Mouse (Mus musculus): ENCODE results near the gene Mrpl47. TPM values are rescaled to one million over a fixed set of nuclear protein-coding genes. Genes with fewer than 3 reads are reported as not detected.
A peak's percentile ranks its signal among the peaks of the same experiment; 100 is the strongest.
"Not testable (repeated sequence)": the region's sequence is repeated elsewhere in the genome, so short reads cannot be mapped to it uniquely, and the experiment has no call there.

The Mrpl47 gene
- polyA plus RNA-seq, 1 experiment, result 3.0 TPM

- 98% methylated on average over 3 of the region's 3 CpGs for WGBS
- DNase-seq, result no peak
- no peak overlapping the region for H3K4me3 ChIP-seq (ENCODE audit: control insufficient read depth, insufficient read depth, low read length)
- H3K27ac ChIP-seq (ENCODE audit: control insufficient read depth, insufficient read depth, low read length), result no peak overlapping the region
- H3K36me3 ChIP-seq (ENCODE audit: control insufficient read depth, insufficient read depth, low read length), result peaks cover 54% of the 10 kb centered on the region
- no peaks in the 10 kb centered on the region for H3K4me1 ChIP-seq (replicated peaks; ENCODE audit: control insufficient read depth, insufficient read depth, low read length)
- no peak for TF ChIP-seq POLR2A (IDR thresholded peaks at IDR 0.05; ENCODE audit: control insufficient read depth, extremely low read depth, insufficient read depth, low read length, poor library complexity)
- TF ChIP-seq CTCF (IDR thresholded peaks at IDR 0.05; ENCODE audit: borderline replicate concordance, control insufficient read depth, extremely low read depth, insufficient read depth, low read length, poor library complexity), result no peak
- H3K27me3 ChIP-seq (ENCODE audit: control insufficient read depth, insufficient read depth, low read length), result no peaks in the 10 kb centered on the region
These were observed 23.7 kb downstream of the Mrpl47 start for GRCm38 (mm10) chr3:32713711-32714110.

- Histone ChIP-seq H3K27ac (ENCODE audit: control insufficient read depth, insufficient read depth, low read length) (no peak overlapping the region), H3K27me3 (ENCODE audit: control insufficient read depth, insufficient read depth, low read length) (no peaks in the 10 kb centered on the region), H3K36me3 (ENCODE audit: control insufficient read depth, insufficient read depth, low read length) (peaks cover 16% of the 10 kb centered on the region), H3K4me3 (ENCODE audit: control insufficient read depth, insufficient read depth, low read length) (peak overlapping the region; percentile 79), H3K4me1 (replicated peaks; ENCODE audit: control insufficient read depth, insufficient read depth, low read length) (no peaks in the 10 kb centered on the region)
- 8% methylated on average over 9 of the region's 9 CpGs for WGBS
- TF ChIP-seq POLR2A (IDR thresholded peaks at IDR 0.05; ENCODE audit: control insufficient read depth, extremely low read depth, insufficient read depth, low read length, poor library complexity) (no peak), CTCF (IDR thresholded peaks at IDR 0.05; ENCODE audit: borderline replicate concordance, control insufficient read depth, extremely low read depth, insufficient read depth, low read length, poor library complexity) (no peak)
- no peak for DNase-seq
These were observed 28.0 kb downstream of the Mrpl47 start for GRCm38 (mm10) chr3:32709388-32709787.

- peak; percentile 62; the same call in 1 of the 2 replicates for TF ChIP-seq POLR2A (IDR thresholded peaks at IDR 0.05; ENCODE audit: control insufficient read depth, extremely low read depth, insufficient read depth, low read length, poor library complexity)
- TF ChIP-seq CTCF (IDR thresholded peaks at IDR 0.05; ENCODE audit: borderline replicate concordance, control insufficient read depth, extremely low read depth, insufficient read depth, low read length, poor library complexity), result 0 out of 2 replicates have a peak, but pooled peaks have one; percentile 41
- Histone ChIP-seq H3K27ac (ENCODE audit: control insufficient read depth, insufficient read depth, low read length) (no peak overlapping the region), H3K4me1 (replicated peaks; ENCODE audit: control insufficient read depth, insufficient read depth, low read length) (no peaks in the 10 kb centered on the region), H3K4me3 (ENCODE audit: control insufficient read depth, insufficient read depth, low read length) (peak overlapping the region; percentile 79), H3K36me3 (ENCODE audit: control insufficient read depth, insufficient read depth, low read length) (peaks cover 8% of the 10 kb centered on the region), H3K27me3 (ENCODE audit: control insufficient read depth, insufficient read depth, low read length) (no peaks in the 10 kb centered on the region)
- WGBS, result under 1% methylated on average over 90 of the region's 90 CpGs
- peak; percentile 98 for DNase-seq
These were observed 28.8 kb downstream of the Mrpl47 start for GRCm38 (mm10) chr3:32708368-32709231.

- TF ChIP-seq CTCF (IDR thresholded peaks at IDR 0.05; ENCODE audit: borderline replicate concordance, control insufficient read depth, extremely low read depth, insufficient read depth, low read length, poor library complexity), result no peak
- no peak for TF ChIP-seq POLR2A (IDR thresholded peaks at IDR 0.05; ENCODE audit: control insufficient read depth, extremely low read depth, insufficient read depth, low read length, poor library complexity)
- H3K36me3 ChIP-seq (ENCODE audit: control insufficient read depth, insufficient read depth, low read length), result peaks cover 4% of the 10 kb centered on the region; the same call in 1 of the 2 replicates
- peak overlapping the region; percentile 79 for H3K4me3 ChIP-seq (ENCODE audit: control insufficient read depth, insufficient read depth, low read length)
- no peaks in the 10 kb centered on the region for H3K4me1 ChIP-seq (replicated peaks; ENCODE audit: control insufficient read depth, insufficient read depth, low read length)
- DNase-seq, result no peak
- no peaks in the 10 kb centered on the region for H3K27me3 ChIP-seq (ENCODE audit: control insufficient read depth, insufficient read depth, low read length)
- H3K27ac ChIP-seq (ENCODE audit: control insufficient read depth, insufficient read depth, low read length), result no peak overlapping the region
- 6% methylated on average over 4 of the region's 4 CpGs for WGBS
These were observed 29.4 kb downstream of the Mrpl47 start for GRCm38 (mm10) chr3:32708052-32708367.

- H3K36me3 ChIP-seq (ENCODE audit: control insufficient read depth, insufficient read depth, low read length); H3K27ac ChIP-seq (ENCODE audit: control insufficient read depth, insufficient read depth, low read length); DNase-seq; H3K27me3 ChIP-seq (ENCODE audit: control insufficient read depth, insufficient read depth, low read length); H3K4me3 ChIP-seq (ENCODE audit: control insufficient read depth, insufficient read depth, low read length); H3K4me1 ChIP-seq (replicated peaks; ENCODE audit: control insufficient read depth, insufficient read depth, low read length): not testable (repeated sequence)
- 93% methylated on average over 9 of the region's 9 CpGs for WGBS
These were observed 31.6 kb downstream of the Mrpl47 start, which contains the start of gene Actl6a for GRCm38 (mm10) chr3:32705647-32706348. Actl6a (plus strand) TSS chr3:32706298.

GRCm38 (mm10) chr3:32704632-32705031 is 32.8 kb downstream of the Mrpl47 start:
- H3K4me1 ChIP-seq (replicated peaks; ENCODE audit: control insufficient read depth, insufficient read depth, low read length); DNase-seq; H3K36me3 ChIP-seq (ENCODE audit: control insufficient read depth, insufficient read depth, low read length); H3K27me3 ChIP-seq (ENCODE audit: control insufficient read depth, insufficient read depth, low read length); H3K27ac ChIP-seq (ENCODE audit: control insufficient read depth, insufficient read depth, low read length); H3K4me3 ChIP-seq (ENCODE audit: control insufficient read depth, insufficient read depth, low read length): not testable (repeated sequence)
- WGBS, result 97% methylated on average over 10 of the region's 10 CpGs

GRCm38 (mm10) chr3:32704021-32704420 is 33.4 kb downstream of the Mrpl47 start:
- H3K4me3 ChIP-seq (ENCODE audit: control insufficient read depth, insufficient read depth, low read length); H3K36me3 ChIP-seq (ENCODE audit: control insufficient read depth, insufficient read depth, low read length); H3K27me3 ChIP-seq (ENCODE audit: control insufficient read depth, insufficient read depth, low read length); H3K4me1 ChIP-seq (replicated peaks; ENCODE audit: control insufficient read depth, insufficient read depth, low read length); DNase-seq; H3K27ac ChIP-seq (ENCODE audit: control insufficient read depth, insufficient read depth, low read length): not testable (repeated sequence)
- 94% methylated on average over 6 of the region's 6 CpGs for WGBS
